Mouse (Mus musculus) ES-E14 (cell line): ENCODE results near the gene Rbfox1. TPM values are rescaled to one million over a fixed set of nuclear protein-coding genes. Genes with fewer than 3 reads are reported as not detected.

Experiments used
- DNase-seq: peaks from one replicate; pipeline ENCODE4 v3.0.0-alpha.2; 2013; ENCODE audit warnings: low read depth, low spot score
- H3K27ac ChIP-seq: 2 replicates; pipeline ENCODE4 v1.5.1; 2012; ENCODE audit warnings: low read depth, mild to moderate bottlenecking, low read length, moderate library complexity, mixed read lengths; ENCODE audit not compliant: poor library complexity, insufficient read depth, severe bottlenecking
- H3K36me3 ChIP-seq: 2 replicates; pipeline ENCODE4 v1.6.1; 2012; ENCODE audit warnings: mild to moderate bottlenecking, low read length, moderate library complexity, mixed read lengths; ENCODE audit not compliant: control insufficient read depth, poor library complexity, insufficient read depth, severe bottlenecking
- H3K4me1 ChIP-seq, 2 experiments: fragments of 150-350 bp in 1 of 2; sonication (generic) in 1 of 2; 2 replicates each; pipeline ENCODE4 v1.6.1; 2012; ENCODE audit warnings: low read length in 2 of 2, mild to moderate bottlenecking in 1 of 2, mixed read lengths in 1 of 2; ENCODE audit not compliant: control insufficient read depth in 2 of 2, insufficient read depth in 2 of 2, poor library complexity in 1 of 2
- H3K4me3 ChIP-seq, 2 experiments: fragments of 150-350 bp in 1 of 2; sonication (generic) in 1 of 2; 2 replicates each; pipeline ENCODE4 v1.5.1; 2012; ENCODE audit warnings: low read length in 2 of 2, low read depth in 1 of 2, mild to moderate bottlenecking in 1 of 2, mixed read lengths in 1 of 2; ENCODE audit not compliant: insufficient read depth in 1 of 2, poor library complexity in 1 of 2, severe bottlenecking in 1 of 2
- H3K9ac ChIP-seq: 2 replicates; pipeline ENCODE4 v1.6.1; 2012; ENCODE audit warnings: low read depth, mild to moderate bottlenecking, low read length, mixed read lengths; ENCODE audit not compliant: poor library complexity, insufficient read depth, severe bottlenecking
- H3K9me3 ChIP-seq: fragments of 150-350 bp; sonication (generic); 2 replicates; pipeline ENCODE4 v1.6.1; 2012; ENCODE audit warnings: low read depth, mild to moderate bottlenecking, low read length; ENCODE audit not compliant: control insufficient read depth, insufficient read depth
- CHD2 ChIP-seq: IDR thresholded peaks from 2 replicates; pipeline ENCODE4 v1.6.1; 2014; ENCODE audit warnings: mild to moderate bottlenecking, low read depth, low read length, inconsistent platforms
- HCFC1 ChIP-seq: IDR thresholded peaks from 2 replicates; pipeline ENCODE4 v1.6.1; 2012; ENCODE audit warnings: low read length, inconsistent platforms, borderline replicate concordance; ENCODE audit not compliant: insufficient read depth
- MAFK ChIP-seq: IDR thresholded peaks from 2 replicates; pipeline ENCODE4 v1.6.1; 2014; ENCODE audit warnings: mild to moderate bottlenecking, low read depth, low read length, inconsistent platforms; ENCODE audit not compliant: insufficient read depth
- ZC3H11A ChIP-seq: IDR thresholded peaks from 2 replicates; pipeline ENCODE4 v1.6.1; 2012; ENCODE audit warnings: low read depth, mild to moderate bottlenecking, inconsistent platforms, low read length, borderline replicate concordance
- ZNF384 ChIP-seq: IDR thresholded peaks from 2 replicates; pipeline ENCODE4 v1.6.1; 2012; ENCODE audit warnings: low read depth, low read length, inconsistent platforms
- in situ Hi-C, 2 experiments: fragments of 600-800 bp; cut with MboI; formaldehyde crosslinking; loops; one replicate each; pipeline ENCODE4 v1.15.1; 2025; ENCODE audit warnings: low sequenced_read_pairs in 2 of 2, inconsistent platforms in 1 of 2; ENCODE audit not compliant: unreplicated experiment in 2 of 2
- total RNA-seq: library from RNA; depleted of rRNA; stranded (reverse); fragments of 300-350 nt; gene quantifications from 2 replicates; pipeline ENCODE4 v1.2.3, GENCODE M21; 2012

Rbfox1 gene
- total RNA-seq, 1 experiment, result 0.18 TPM

DNA sequence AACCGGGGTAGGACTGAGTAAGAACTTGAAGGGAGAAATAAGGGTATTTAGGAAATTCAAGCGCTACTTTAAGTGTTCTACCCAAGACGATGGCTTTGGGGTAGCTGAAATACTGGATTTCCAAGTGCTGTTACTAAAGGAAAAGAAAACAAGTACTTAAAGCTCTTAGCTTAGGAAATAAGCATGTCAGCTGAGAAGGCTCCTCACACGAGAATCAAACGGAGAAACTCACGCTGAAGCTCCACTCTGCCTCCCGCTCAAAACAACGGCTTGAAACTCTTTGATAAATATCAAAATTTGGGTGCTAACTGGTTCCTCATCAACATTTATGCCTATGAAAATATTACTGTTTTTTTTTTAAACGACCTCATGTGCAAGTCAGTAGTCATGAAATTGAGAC, 1166.8 kb downstream of the Rbfox1 start:
- H3K9me3 ChIP-seq, result no peaks in the 10 kb centered on the region
- no peaks in the 10 kb centered on the region for H3K36me3 ChIP-seq
- no peak overlapping the region for H3K4me3 ChIP-seq
- H3K4me1 ChIP-seq, result peaks cover 0 to 3% of the 10 kb centered on the region in 2 experiments; a peak in 1 of 4 replicates
- H3K9ac ChIP-seq, result no peak overlapping the region
- H3K27ac ChIP-seq, result no peak overlapping the region
- DNase-seq, result no peak
- TF ChIP-seq CHD2 (no peak), ZC3H11A (no peak), HCFC1 (no peak), ZNF384 (no peak), MAFK (no peak)
- in situ Hi-C loops, result no loop called here

DNA sequence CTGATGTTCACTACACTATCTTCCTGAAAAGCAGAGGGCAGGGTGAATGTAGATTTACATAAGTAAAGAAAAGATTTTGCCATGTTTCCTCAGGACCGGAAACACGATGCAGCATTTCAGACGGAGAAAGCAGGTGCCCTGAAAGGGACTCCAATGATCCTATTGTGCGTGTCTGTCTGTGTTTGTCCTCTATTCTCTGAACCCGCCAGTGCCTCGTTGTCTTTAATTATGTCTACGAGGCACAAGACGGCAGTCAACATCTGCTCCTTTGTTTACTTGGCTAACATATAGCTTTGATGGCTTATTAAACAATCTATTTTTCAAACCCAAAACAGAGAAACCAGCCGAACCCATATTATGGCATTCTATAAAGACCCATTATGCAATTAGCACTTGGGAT, 1167.3 kb downstream of the Rbfox1 start:
- Histone ChIP-seq H3K9ac (no peak overlapping the region), H3K36me3 (no peaks in the 10 kb centered on the region), H3K4me3 (no peak overlapping the region), H3K27ac (no peak overlapping the region), H3K9me3 (no peaks in the 10 kb centered on the region), H3K4me1 (peaks cover 0 to 3% of the 10 kb centered on the region in 2 experiments; a peak in 1 of 4 replicates)
- no peak for TF ChIP-seq MAFK
- no peak for TF ChIP-seq ZC3H11A
- no peak for TF ChIP-seq ZNF384
- TF ChIP-seq HCFC1, result no peak
- TF ChIP-seq CHD2, result no peak
- DNase-seq, result no peak
- in situ Hi-C loops, result no loop called here

DNA sequence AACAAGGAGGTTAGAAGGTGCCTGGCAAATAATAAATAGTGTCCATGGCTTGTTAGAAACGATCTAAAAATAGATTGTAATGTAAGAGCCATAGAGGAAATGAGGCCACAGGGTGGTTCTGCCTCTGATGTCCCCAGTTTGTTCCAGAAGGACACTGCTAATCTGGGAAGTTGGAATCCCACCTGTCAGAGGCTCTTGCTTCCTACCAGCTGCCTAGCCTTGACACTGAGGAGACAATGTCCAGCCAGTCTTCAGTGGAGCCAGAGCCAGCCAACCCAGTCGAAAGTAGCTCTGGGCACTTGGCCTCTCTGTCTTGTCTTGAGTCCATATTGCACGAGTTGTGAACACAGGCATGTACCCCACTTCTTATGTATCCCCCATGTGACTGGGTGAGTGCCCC, 1172.6 kb downstream of the Rbfox1 start:
- H3K4me3 ChIP-seq, result no peak overlapping the region
- TF ChIP-seq MAFK (no peak), ZC3H11A (no peak), HCFC1 (no peak), CHD2 (no peak), ZNF384 (no peak)
- H3K9ac ChIP-seq, result no peak overlapping the region
- DNase-seq, result no peak
- no peaks in the 10 kb centered on the region for H3K4me1 ChIP-seq
- no peaks in the 10 kb centered on the region for H3K36me3 ChIP-seq
- H3K9me3 ChIP-seq, result no peaks in the 10 kb centered on the region
- in situ Hi-C loops, result no loop called here
- no peak overlapping the region for H3K27ac ChIP-seq

DNA sequence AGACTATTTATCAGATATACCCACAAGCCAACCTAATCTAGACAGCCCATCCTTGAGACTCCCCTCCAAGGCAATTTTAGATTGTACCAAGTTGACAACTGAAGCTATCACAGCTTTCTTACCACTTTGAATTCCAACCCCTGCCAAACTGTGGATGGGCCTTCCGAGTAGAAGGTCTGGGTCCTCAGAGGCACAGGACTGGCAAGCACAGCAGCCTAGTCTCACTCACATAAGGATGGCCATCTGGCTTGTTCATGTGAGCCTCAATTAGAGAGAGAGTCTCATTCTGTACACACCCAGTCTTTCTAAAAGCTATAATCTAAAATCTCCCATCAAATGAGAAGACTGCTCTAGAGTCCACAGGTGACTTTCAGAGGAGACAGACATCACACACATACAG, 1173.4 kb downstream of the Rbfox1 start:
- in situ Hi-C loops, result no loop called here
- TF ChIP-seq ZC3H11A, result no peak
- H3K36me3 ChIP-seq, result no peaks in the 10 kb centered on the region
- no peak overlapping the region for H3K27ac ChIP-seq
- no peaks in the 10 kb centered on the region for H3K9me3 ChIP-seq
- no peak overlapping the region for H3K9ac ChIP-seq
- H3K4me3 ChIP-seq, result no peak overlapping the region
- no peak for DNase-seq
- no peaks in the 10 kb centered on the region for H3K4me1 ChIP-seq

DNA sequence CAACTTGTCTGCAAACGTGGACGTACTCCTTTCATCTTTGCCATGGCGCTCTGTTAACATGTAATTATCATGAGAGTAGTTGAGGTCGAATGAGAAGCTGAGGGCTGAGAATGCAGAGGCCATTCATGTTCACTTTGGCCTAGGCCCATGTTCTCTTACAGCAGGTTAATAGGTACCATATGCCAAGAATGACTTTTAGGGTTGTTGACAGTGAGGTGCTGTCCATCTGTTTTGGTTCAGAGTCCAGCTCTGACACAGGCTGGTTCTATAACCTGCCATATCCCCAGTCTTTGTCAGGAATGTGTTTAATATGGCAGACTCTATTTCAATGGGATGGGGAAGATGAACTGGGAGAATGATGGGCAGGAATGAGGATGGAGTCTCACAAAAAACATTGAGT, 1174.4 kb downstream of the Rbfox1 start:
- Histone ChIP-seq H3K9me3 (no peaks in the 10 kb centered on the region), H3K36me3 (no peaks in the 10 kb centered on the region), H3K4me1 (no peaks in the 10 kb centered on the region), H3K27ac (no peak overlapping the region), H3K4me3 (no peak overlapping the region), H3K9ac (no peak overlapping the region)
- in situ Hi-C loops, result no loop called here
- DNase-seq, result no peak
- TF ChIP-seq CHD2 (no peak), MAFK (no peak), HCFC1 (no peak), ZNF384 (no peak), ZC3H11A (no peak)
